Mouse (Mus musculus): ENCODE results near the gene Nos3.

Nos3 gene

DNA sequence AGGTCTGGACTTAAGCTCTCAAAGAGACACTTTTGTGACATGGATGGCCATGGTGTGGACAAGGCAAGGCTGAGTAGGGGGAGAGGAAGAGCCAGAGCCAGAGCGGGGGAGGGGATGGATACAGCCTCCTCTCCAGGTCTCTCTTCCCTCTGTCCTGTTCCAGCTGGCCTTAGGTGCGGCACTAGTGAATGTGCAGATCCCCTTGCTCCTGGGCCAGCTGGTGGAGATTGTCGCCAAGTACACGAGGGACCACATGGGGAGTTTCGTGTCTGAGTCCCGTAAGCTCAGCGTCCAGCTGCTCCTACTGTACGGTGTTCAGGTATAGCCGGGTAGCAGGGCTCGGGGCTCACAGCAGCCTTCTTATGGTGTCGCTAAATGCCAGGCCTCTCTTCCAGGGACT is 35.8 kb downstream of the Nos3 start:
- Histone ChIP-seq H3K9me3 (ENCODE audit: low read length) (no peaks in the 10 kb centered on the region), H3K36me3 (ENCODE audit: insufficient read depth, low read length) (peaks cover 64% of the 10 kb centered on the region), H3K4me1 (replicated peaks; ENCODE audit: low read depth, low read length) (peaks cover 46% of the 10 kb centered on the region), H3K4me3 (replicated peaks; ENCODE audit: low read length) (no peak overlapping the region), H3K27me3 (ENCODE audit: insufficient read depth, low read length) (no peaks in the 10 kb centered on the region)
- TF ChIP-seq POU5F1 (IDR thresholded peaks at IDR 0.05; ENCODE audit: borderline replicate concordance, low read length): no peak
- TF ChIP-seq NANOG (IDR thresholded peaks at IDR 0.05; ENCODE audit: borderline replicate concordance, low read length): no peak
- TF ChIP-seq CTCF (conservative IDR thresholded peaks at IDR 0.05; ENCODE audit: low read length): no peak

DNA sequence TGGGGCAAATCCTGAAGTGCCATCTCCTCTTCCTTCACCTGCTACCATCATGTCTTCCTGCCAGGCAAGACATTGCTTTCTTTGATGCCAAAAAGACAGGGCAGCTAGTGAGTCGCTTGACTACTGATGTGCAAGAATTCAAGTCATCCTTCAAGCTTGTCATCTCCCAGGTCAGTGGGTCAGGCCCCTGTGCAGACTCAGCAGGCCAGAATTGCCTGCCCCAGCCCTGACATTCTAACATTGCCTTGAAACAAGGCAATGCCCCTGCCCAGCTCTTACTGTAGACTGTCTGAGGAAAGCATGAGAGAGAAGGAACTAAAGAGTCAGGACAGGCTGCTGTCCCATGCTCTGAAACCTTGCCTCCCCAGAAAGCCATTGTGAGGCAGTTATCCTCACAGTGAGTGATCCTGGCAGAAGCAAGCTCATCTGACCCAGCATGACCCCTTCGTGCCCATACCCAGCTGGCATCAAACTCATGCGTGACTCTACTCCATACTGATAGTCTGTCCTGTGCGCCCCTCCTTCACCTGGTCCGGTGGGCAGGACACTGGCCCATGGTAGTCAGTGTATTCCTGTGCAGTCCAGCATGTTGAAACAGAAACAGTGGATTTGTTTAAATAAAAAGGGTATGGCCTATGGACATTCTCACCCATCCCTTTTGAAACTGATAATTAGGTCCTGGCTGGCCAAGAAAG is 36.4 kb downstream of the Nos3 start:
- no peaks in the 10 kb centered on the region for H3K9me3 ChIP-seq (ENCODE audit: low read length)
- peaks cover 52% of the 10 kb centered on the region for H3K4me1 ChIP-seq (replicated peaks; ENCODE audit: low read depth, low read length)
- no peak overlapping the region for H3K4me3 ChIP-seq (replicated peaks; ENCODE audit: low read length)

DNA sequence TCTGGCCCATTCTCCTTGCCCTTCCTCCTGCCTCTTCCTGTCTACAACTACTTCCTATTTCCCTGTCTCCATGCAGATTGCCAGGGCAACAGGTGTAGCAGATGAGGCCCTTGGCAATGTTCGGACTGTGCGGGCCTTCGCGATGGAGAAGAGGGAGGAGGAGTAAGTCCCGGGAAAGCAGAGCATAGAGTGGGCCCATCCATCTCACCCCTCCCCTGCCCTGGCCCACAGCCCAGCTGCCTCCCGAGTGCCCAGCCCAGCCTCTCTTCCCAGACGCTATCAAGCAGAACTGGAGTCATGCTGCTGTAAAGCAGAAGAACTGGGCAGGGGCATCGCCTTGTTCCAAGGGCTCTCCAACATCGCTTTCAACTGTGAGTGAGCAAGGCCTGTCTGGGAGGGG is 37.4 kb downstream of the Nos3 start:
- H3K27me3 ChIP-seq (ENCODE audit: insufficient read depth, low read length): no peaks in the 10 kb centered on the region
- H3K9me3 ChIP-seq (ENCODE audit: low read length): no peaks in the 10 kb centered on the region
- TF ChIP-seq CTCF (conservative IDR thresholded peaks at IDR 0.05; ENCODE audit: low read length): no peak
- no peak for TF ChIP-seq POU5F1 (IDR thresholded peaks at IDR 0.05; ENCODE audit: borderline replicate concordance, low read length)
- TF ChIP-seq NANOG (IDR thresholded peaks at IDR 0.05; ENCODE audit: borderline replicate concordance, low read length): no peak
- H3K4me3 ChIP-seq (replicated peaks; ENCODE audit: low read length): 0 out of 2 replicates have a peak overlapping the region, but pooled peaks have one; percentile 13
- peaks cover 52% of the 10 kb centered on the region for H3K4me1 ChIP-seq (replicated peaks; ENCODE audit: low read depth, low read length)
- peaks cover 74% of the 10 kb centered on the region for H3K36me3 ChIP-seq (ENCODE audit: insufficient read depth, low read length)

More for the DNA sequence above, 36.4 kb downstream of the Nos3 start:
- Histone ChIP-seq H3K36me3 (ENCODE audit: insufficient read depth, low read length) (peaks cover 71% of the 10 kb centered on the region), H3K27me3 (ENCODE audit: insufficient read depth, low read length) (no peaks in the 10 kb centered on the region)
- no peak for TF ChIP-seq CTCF (conservative IDR thresholded peaks at IDR 0.05; ENCODE audit: low read length)
- no peak for TF ChIP-seq NANOG (IDR thresholded peaks at IDR 0.05; ENCODE audit: borderline replicate concordance, low read length)
- no peak for TF ChIP-seq POU5F1 (IDR thresholded peaks at IDR 0.05; ENCODE audit: borderline replicate concordance, low read length)

DNA sequence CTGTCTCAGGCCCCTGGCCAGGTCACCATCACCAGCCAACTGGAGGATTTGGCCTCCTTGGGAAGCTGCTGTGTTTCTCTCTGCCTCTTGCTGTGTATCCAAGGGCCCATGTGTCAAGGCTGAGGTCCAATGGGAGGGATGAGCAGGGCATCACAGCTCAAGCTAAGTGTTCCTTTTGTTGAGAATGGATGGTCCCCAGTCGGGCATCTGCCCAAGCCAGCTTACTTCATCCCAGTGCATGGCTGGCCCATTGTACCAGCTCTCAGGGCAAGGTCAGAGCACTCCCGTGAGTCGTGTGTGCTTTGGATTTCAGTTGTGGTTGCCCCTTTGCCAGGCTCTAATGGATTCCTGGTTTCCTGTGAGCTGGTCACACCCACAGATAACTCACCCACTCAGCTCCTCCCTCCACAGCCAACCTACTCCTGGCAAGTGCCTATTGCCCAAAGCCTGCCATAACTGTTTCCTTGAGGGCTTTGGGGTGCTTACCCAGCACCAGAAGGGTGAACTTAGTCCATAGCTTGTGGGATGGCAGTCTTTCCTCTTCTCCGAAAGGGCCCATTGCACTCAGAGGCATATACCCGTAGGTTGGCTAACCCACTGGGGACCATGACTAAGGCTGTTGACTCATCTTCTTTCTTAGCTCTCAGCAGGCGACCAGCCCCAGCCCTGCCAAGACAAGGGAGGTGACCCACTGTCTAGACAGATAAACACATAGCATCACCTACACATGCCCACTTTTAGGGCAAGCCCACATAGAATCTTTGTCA is 40.2 kb downstream of the Nos3 start:
- no peak for TF ChIP-seq NANOG (IDR thresholded peaks at IDR 0.05; ENCODE audit: borderline replicate concordance, low read length)
- TF ChIP-seq POU5F1 (IDR thresholded peaks at IDR 0.05; ENCODE audit: borderline replicate concordance, low read length): no peak
- no peak for TF ChIP-seq CTCF (conservative IDR thresholded peaks at IDR 0.05; ENCODE audit: low read length)
- H3K4me1 ChIP-seq (replicated peaks; ENCODE audit: low read depth, low read length): peaks cover 41% of the 10 kb centered on the region
- H3K36me3 ChIP-seq (ENCODE audit: insufficient read depth, low read length): peaks cover 96% of the 10 kb centered on the region
- no peaks in the 10 kb centered on the region for H3K9me3 ChIP-seq (ENCODE audit: low read length)
- H3K4me3 ChIP-seq (replicated peaks; ENCODE audit: low read length): no peak overlapping the region
- H3K27me3 ChIP-seq (ENCODE audit: insufficient read depth, low read length): no peaks in the 10 kb centered on the region

DNA sequence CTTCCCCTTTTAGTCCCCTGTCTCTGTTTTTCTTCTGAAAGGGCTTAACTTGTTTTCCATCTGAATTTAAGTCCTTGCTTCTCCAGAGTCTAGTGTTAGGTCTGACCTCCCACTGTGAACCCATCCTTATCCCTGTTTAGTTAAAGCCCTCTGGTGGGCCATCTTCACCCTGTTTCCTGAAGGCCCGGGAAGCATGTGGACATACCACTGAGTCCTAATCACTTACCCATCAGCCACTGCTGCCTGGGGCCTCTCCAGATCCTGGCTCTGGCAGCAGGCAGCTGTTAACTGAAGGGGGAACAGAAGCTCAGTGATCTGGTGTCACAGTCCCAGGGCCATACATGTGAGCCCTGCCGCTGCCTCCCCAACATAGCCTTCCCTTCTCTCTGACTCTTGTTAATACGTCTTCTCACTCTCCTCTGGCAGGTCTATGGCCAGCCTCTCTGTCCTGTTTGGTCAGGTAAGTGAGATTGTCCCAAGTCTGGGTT is 40.8 kb downstream of the Nos3 start:
- Histone ChIP-seq H3K27me3 (ENCODE audit: insufficient read depth, low read length) (no peaks in the 10 kb centered on the region), H3K9me3 (ENCODE audit: low read length) (no peaks in the 10 kb centered on the region), H3K4me1 (replicated peaks; ENCODE audit: low read depth, low read length) (peaks cover 35% of the 10 kb centered on the region), H3K4me3 (replicated peaks; ENCODE audit: low read length) (no peak overlapping the region), H3K36me3 (ENCODE audit: insufficient read depth, low read length) (peaks cover 89% of the 10 kb centered on the region)
- TF ChIP-seq NANOG (IDR thresholded peaks at IDR 0.05; ENCODE audit: borderline replicate concordance, low read length): no peak
- TF ChIP-seq CTCF (conservative IDR thresholded peaks at IDR 0.05; ENCODE audit: low read length): no peak
- TF ChIP-seq POU5F1 (IDR thresholded peaks at IDR 0.05; ENCODE audit: borderline replicate concordance, low read length): no peak

DNA sequence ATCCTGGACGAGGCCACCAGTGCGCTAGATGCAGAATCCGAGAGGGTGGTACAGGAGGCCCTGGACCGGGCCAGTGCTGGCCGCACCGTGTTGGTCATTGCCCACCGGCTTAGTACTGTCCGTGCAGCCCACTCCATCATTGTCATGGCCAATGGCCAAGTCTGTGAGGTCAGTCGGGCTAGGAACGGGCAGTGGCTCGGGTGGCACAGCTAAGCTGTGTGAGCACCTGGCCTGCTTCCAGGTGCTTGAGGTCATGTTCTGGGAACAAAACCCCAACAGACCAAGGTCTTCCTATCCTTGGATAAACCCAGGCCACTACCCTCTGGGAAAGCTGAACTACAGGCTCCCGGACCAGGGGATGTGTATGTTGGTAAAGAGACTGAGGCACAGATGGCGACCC is 44.0 kb downstream of the Nos3 start:
- H3K9me3 ChIP-seq (ENCODE audit: low read length): no peaks in the 10 kb centered on the region
- H3K36me3 ChIP-seq (ENCODE audit: insufficient read depth, low read length): peaks cover 57% of the 10 kb centered on the region
- H3K4me3 ChIP-seq (replicated peaks; ENCODE audit: low read length): no peak overlapping the region
- peaks cover 27% of the 10 kb centered on the region for H3K4me1 ChIP-seq (replicated peaks; ENCODE audit: low read depth, low read length)
- peaks cover 13% of the 10 kb centered on the region for H3K27me3 ChIP-seq (ENCODE audit: insufficient read depth, low read length)
- TF ChIP-seq CTCF (conservative IDR thresholded peaks at IDR 0.05; ENCODE audit: low read length) (no peak), POU5F1 (IDR thresholded peaks at IDR 0.05; ENCODE audit: borderline replicate concordance, low read length) (no peak), NANOG (IDR thresholded peaks at IDR 0.05; ENCODE audit: borderline replicate concordance, low read length) (no peak)

DNA sequence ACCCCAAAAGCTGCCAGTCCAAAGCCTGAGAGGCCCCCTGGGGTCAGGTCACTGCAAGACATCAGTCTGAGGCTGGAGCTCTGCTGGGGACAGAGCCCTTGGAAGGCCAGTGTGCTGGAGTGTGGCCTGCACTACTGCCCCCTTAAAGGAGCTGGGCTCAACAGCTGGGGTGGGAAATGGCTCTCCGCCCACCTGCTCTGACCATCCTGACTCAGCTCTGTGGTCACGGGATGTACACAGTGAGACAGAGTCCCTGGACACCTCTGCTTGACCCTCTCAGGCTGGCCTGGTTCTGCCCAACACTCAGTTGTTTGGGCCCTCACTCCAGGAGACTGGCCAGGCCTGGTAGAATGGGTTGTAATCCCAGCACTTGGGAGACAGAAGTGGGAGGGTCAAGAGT is 44.9 kb downstream of the Nos3 start:
- Histone ChIP-seq H3K4me3 (replicated peaks; ENCODE audit: low read length) (no peak overlapping the region), H3K9me3 (ENCODE audit: low read length) (no peaks in the 10 kb centered on the region), H3K36me3 (ENCODE audit: insufficient read depth, low read length) (peaks cover 50% of the 10 kb centered on the region), H3K27me3 (ENCODE audit: insufficient read depth, low read length) (peaks cover 21% of the 10 kb centered on the region), H3K4me1 (replicated peaks; ENCODE audit: low read depth, low read length) (peaks cover 31% of the 10 kb centered on the region)
- no peak for TF ChIP-seq POU5F1 (IDR thresholded peaks at IDR 0.05; ENCODE audit: borderline replicate concordance, low read length)
- TF ChIP-seq CTCF (conservative IDR thresholded peaks at IDR 0.05; ENCODE audit: low read length): no peak
- no peak for TF ChIP-seq NANOG (IDR thresholded peaks at IDR 0.05; ENCODE audit: borderline replicate concordance, low read length)

DNA sequence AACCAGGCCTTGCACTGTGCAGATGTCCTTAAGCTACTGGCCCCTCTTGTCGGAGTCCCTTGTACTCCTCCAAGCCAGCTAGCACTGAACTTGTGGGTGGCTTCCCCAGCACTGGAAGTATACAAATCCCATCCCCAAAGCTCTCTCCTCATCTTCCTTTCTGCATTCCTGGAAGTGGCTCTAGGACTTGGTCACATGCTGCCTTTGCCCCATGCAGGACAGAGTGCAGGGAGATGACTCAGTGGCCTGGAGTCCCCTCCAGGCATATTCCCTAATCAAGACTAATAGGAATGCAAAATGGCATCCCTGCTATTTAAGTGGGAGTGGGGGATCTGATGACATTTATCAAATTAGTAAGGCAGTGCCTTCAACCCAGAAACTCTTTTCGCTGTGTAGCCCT is 47.5 kb downstream of the Nos3 start:
- no peak for TF ChIP-seq POU5F1 (IDR thresholded peaks at IDR 0.05; ENCODE audit: borderline replicate concordance, low read length)
- TF ChIP-seq CTCF (conservative IDR thresholded peaks at IDR 0.05; ENCODE audit: low read length): no peak
- peaks cover 30% of the 10 kb centered on the region for H3K4me1 ChIP-seq (replicated peaks; ENCODE audit: low read depth, low read length)
- no peak overlapping the region for H3K4me3 ChIP-seq (replicated peaks; ENCODE audit: low read length)
- H3K9me3 ChIP-seq (ENCODE audit: low read length): no peaks in the 10 kb centered on the region
- H3K36me3 ChIP-seq (ENCODE audit: insufficient read depth, low read length): peaks cover 26% of the 10 kb centered on the region
- peaks cover 35% of the 10 kb centered on the region for H3K27me3 ChIP-seq (ENCODE audit: insufficient read depth, low read length)
